Mouse (Mus musculus) ES-Bruce4 (cell line): ENCODE measurements around the gene Rabep1.

ENCODE experiments used
- CTCF ChIP-seq: IDR thresholded peaks from one replicate; pipeline ENCODE4 v1.8.1; 2011; ENCODE audit warnings: low read depth, low read length
- POLR2A ChIP-seq: IDR thresholded peaks from one replicate; pipeline ENCODE4 v1.8.1; 2011; ENCODE audit warnings: low read length; ENCODE audit not compliant: insufficient read depth

GRCm38 (mm10) chr11:70931461-70931860 is 86.9 kb downstream of the Rabep1 start:
- TF ChIP-seq CTCF (no peak), POLR2A (no peak)
